Mouse (Mus musculus) MEL (cell line): ENCODE data around the gene Casz1. TPM values are rescaled to one million over a fixed set of nuclear protein-coding genes. Genes with fewer than 3 reads are reported as not detected.

Experiments
- DNase-seq: peaks from one replicate; pipeline ENCODE4 v3.0.0; 2011; ENCODE audit warnings: low read depth, low spot score
- H3K27ac ChIP-seq: 2 replicates; pipeline ENCODE4 v1.5.1; 2012; ENCODE audit warnings: low read depth, mild to moderate bottlenecking, control low read depth, low read length, moderate library complexity; ENCODE audit not compliant: control insufficient read depth
- H3K27me3 ChIP-seq, 2 experiments: fragments of 150-350 bp in 1 of 2; sonication (generic) in 1 of 2; 2 replicates each; pipeline ENCODE4 v1.6.1; 2012; ENCODE audit warnings: low read length in 2 of 2, mild to moderate bottlenecking in 2 of 2, improper control_type of control experiment in 1 of 2, moderate library complexity in 1 of 2; ENCODE audit not compliant: insufficient read depth in 2 of 2, control insufficient read depth in 1 of 2
- H3K36me3 ChIP-seq, 2 experiments: 2 replicates each; pipeline ENCODE4 v1.6.1; 2012 to 2014; ENCODE audit warnings: low read length in 2 of 2, improper control_type of control experiment in 1 of 2, inconsistent platforms in 1 of 2, mild to moderate bottlenecking in 1 of 2; ENCODE audit not compliant: insufficient read depth in 2 of 2, control insufficient read depth in 1 of 2
- H3K4me1 ChIP-seq, 2 experiments: fragments of 150-350 bp in 1 of 2; sonication (generic) in 1 of 2; 2 replicates each; pipeline ENCODE4 v1.6.1; 2012; ENCODE audit warnings: low read length in 2 of 2, improper control_type of control experiment in 1 of 2, mild to moderate bottlenecking in 1 of 2; ENCODE audit not compliant: insufficient read depth in 2 of 2, control insufficient read depth in 1 of 2
- H3K4me3 ChIP-seq, 2 experiments: fragments of 150-350 bp in 1 of 2; sonication (generic) in 1 of 2; 2 replicates each; pipeline ENCODE4 v1.5.1; 2012; ENCODE audit warnings: low read depth in 2 of 2, low read length in 2 of 2, mild to moderate bottlenecking in 2 of 2, moderate library complexity in 2 of 2, control low read depth in 1 of 2, improper control_type of control experiment in 1 of 2; ENCODE audit not compliant: control insufficient read depth in 1 of 2, insufficient read depth in 1 of 2
- H3K79me2 ChIP-seq: 2 replicates; pipeline ENCODE4 v1.6.1; 2012; ENCODE audit warnings: mild to moderate bottlenecking, low read length, moderate library complexity; ENCODE audit not compliant: control insufficient read depth, poor library complexity, insufficient read depth
- H3K9ac ChIP-seq: 2 replicates; pipeline ENCODE4 v1.6.1; 2012; ENCODE audit warnings: low read depth, mild to moderate bottlenecking, control low read depth, low read length, moderate library complexity; ENCODE audit not compliant: control insufficient read depth, poor library complexity, severe bottlenecking
- H3K9me3 ChIP-seq: fragments of 150-350 bp; sonication (generic); replicated peaks from 2 replicates; pipeline ENCODE4 v1.6.1; 2012; ENCODE audit warnings: mild to moderate bottlenecking, low read length, improper control_type of control experiment, moderate library complexity; ENCODE audit not compliant: insufficient read depth
- BHLHE40 ChIP-seq: IDR thresholded peaks from 2 replicates; pipeline ENCODE4 v1.6.1; 2012; ENCODE audit warnings: low read depth, mild to moderate bottlenecking, inconsistent platforms, low read length, improper control_type of control experiment, borderline replicate concordance
- CHD1 ChIP-seq: IDR thresholded peaks from 2 replicates; pipeline ENCODE4 v1.6.1; 2012; ENCODE audit warnings: low read depth, mild to moderate bottlenecking, inconsistent platforms, low read length, improper control_type of control experiment
- CHD2 ChIP-seq: IDR thresholded peaks from 2 replicates; pipeline ENCODE4 v1.6.1; 2011; ENCODE audit warnings: low read length, improper control_type of control experiment
- GATA1 ChIP-seq: IDR thresholded peaks from 2 replicates; pipeline ENCODE4 v1.6.1; 2011; ENCODE audit warnings: low read depth, low read length, improper control_type of control experiment
- JUND ChIP-seq: IDR thresholded peaks from 2 replicates; pipeline ENCODE4 v1.6.1; 2011; ENCODE audit warnings: low read depth, mild to moderate bottlenecking, improper control_type of control experiment, low read length
- KAT2A ChIP-seq: conservative IDR thresholded peaks from 2 replicates; pipeline ENCODE4 v1.6.1; 2012; ENCODE audit warnings: low read depth, low read length, improper control_type of control experiment, inconsistent platforms
- MAFK ChIP-seq: IDR thresholded peaks from 2 replicates; pipeline ENCODE4 v1.6.1; 2011; ENCODE audit warnings: low read depth, mild to moderate bottlenecking, low read length, improper control_type of control experiment, borderline replicate concordance
- MEF2A ChIP-seq: IDR thresholded peaks from 2 replicates; pipeline ENCODE4 v1.6.1; 2014; ENCODE audit warnings: low read depth, mild to moderate bottlenecking, inconsistent platforms, low read length, improper control_type of control experiment; ENCODE audit not compliant: poor library complexity, insufficient replicate concordance, severe bottlenecking; ENCODE audit errors: extremely low read depth
- MYB ChIP-seq: IDR thresholded peaks from 2 replicates; pipeline ENCODE4 v1.6.1; 2011; ENCODE audit warnings: mild to moderate bottlenecking, low read depth, low read length, improper control_type of control experiment
- RCOR1 ChIP-seq: IDR thresholded peaks from 2 replicates; pipeline ENCODE4 v1.6.1; 2012; ENCODE audit warnings: low read depth, mild to moderate bottlenecking, inconsistent platforms, low read length, improper control_type of control experiment
- SIN3A ChIP-seq: IDR thresholded peaks from 2 replicates; pipeline ENCODE4 v1.6.1; 2012; ENCODE audit warnings: low read length, improper control_type of control experiment, inconsistent platforms
- SMC3 ChIP-seq: IDR thresholded peaks from 2 replicates; pipeline ENCODE4 v1.6.1; 2011; ENCODE audit warnings: low read depth, low read length, improper control_type of control experiment
- USF1 ChIP-seq: IDR thresholded peaks from 2 replicates; pipeline ENCODE4 v1.6.1; 2014; ENCODE audit warnings: low read depth, mild to moderate bottlenecking, inconsistent platforms, low read length, improper control_type of control experiment, moderate library complexity
- USF2 ChIP-seq, 2 experiments: IDR thresholded peaks; 2 replicates each; pipeline ENCODE4 v1.6.1; 2011 to 2012; ENCODE audit warnings: improper control_type of control experiment in 2 of 2, low read length in 2 of 2, borderline replicate concordance in 1 of 2, inconsistent platforms in 1 of 2, low read depth in 1 of 2, mild to moderate bottlenecking in 1 of 2; ENCODE audit not compliant: insufficient read depth in 1 of 2
- ZC3H11A ChIP-seq: IDR thresholded peaks from 2 replicates; pipeline ENCODE4 v1.6.1; 2012; ENCODE audit warnings: low read depth, mild to moderate bottlenecking, inconsistent platforms, low read length, improper control_type of control experiment
- polyA plus RNA-seq, 2 experiments: library from polyadenylated mRNA; stranded (reverse) in 1 of 2; unstranded in 1 of 2; fragments of >175 nt in 1 of 2; fragments of >200 nt in 1 of 2; gene quantifications; 2 replicates each; pipeline versions ENCODE4 v1.2.1 to v1.2.4; 2012; ENCODE audit warnings: low replicate concordance in 2 of 2, low read depth in 1 of 2; ENCODE audit not compliant: insufficient read length in 2 of 2, insufficient read depth in 1 of 2, missing spikeins in 1 of 2
- total RNA-seq: library from RNA; depleted of rRNA; stranded (reverse); fragments of 300-350 nt; gene quantifications from 2 replicates; pipeline ENCODE4 v1.2.3, GENCODE M21; 2012

Gene Casz1
- total and polyA plus RNA-seq, 3 experiments = 1.3 to 3.2 TPM; not detected in 1

DNA sequence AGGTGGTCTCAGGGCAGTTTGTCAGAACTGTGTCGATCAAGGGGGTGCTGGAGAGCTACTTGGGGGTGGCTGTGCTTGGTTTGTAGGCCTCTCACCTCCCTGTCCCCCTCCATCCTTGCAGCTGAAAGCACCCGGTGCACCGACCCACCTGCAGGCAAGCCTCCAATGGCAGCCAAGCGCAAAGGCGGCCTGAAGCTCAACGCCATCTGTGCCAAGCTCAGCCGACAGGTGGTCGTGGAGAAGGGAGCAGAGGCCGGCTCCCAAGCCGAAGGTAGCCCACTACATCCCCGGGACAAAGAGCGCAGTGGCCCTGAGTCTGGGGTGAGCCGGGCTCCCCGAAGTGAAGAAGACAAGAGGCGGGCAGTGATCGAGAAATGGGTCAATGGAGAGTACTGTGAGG, 124.6 kb downstream of the Casz1 start:
- Histone ChIP-seq H3K79me2 (no peaks in the 10 kb centered on the region), H3K36me3 (no peaks in the 10 kb centered on the region), H3K9me3 (no peaks in the 10 kb centered on the region), H3K9ac (no peak overlapping the region), H3K4me3 (no peak overlapping the region), H3K27ac (no peak overlapping the region), H3K4me1 (no peaks in the 10 kb centered on the region)
- DNase-seq = no peak
- TF ChIP-seq ZC3H11A (no peak), MYB (no peak), BHLHE40 (no peak), RCOR1 (no peak)
- TF ChIP-seq, all 39 proteins: peak for 0
- H3K27me3 ChIP-seq = no peaks in the 10 kb centered on the region

- Histone ChIP-seq H3K9me3 (no peaks in the 10 kb centered on the region), H3K79me2 (no peaks in the 10 kb centered on the region), H3K36me3 (no peaks in the 10 kb centered on the region), H3K4me1 (no peaks in the 10 kb centered on the region), H3K27ac (no peak overlapping the region), H3K4me3 (no peak overlapping the region), H3K27me3 (no peaks in the 10 kb centered on the region), H3K9ac (no peak overlapping the region)
- no peak for DNase-seq
- no peak for TF ChIP-seq USF2 (IDR thresholded peaks at IDR 0.05; ENCODE audit: borderline replicate concordance in 1 of 2, insufficient read depth in 1 of 2, low read depth in 1 of 2, low read length in 2 of 2)
These were observed 126.5 kb downstream of the Casz1 start for GRCm38 (mm10) chr4:148930721-148931229.

GRCm38 (mm10) chr4:148933109-148933508, 128.9 kb downstream of the Casz1 start:
- Histone ChIP-seq H3K4me3 (no peak overlapping the region), H3K79me2 (no peaks in the 10 kb centered on the region), H3K27ac (no peak overlapping the region), H3K27me3 (no peaks in the 10 kb centered on the region), H3K9me3 (no peaks in the 10 kb centered on the region), H3K4me1 (no peaks in the 10 kb centered on the region), H3K36me3 (no peaks in the 10 kb centered on the region), H3K9ac (no peak overlapping the region)
- TF ChIP-seq GATA1 (no peak), KAT2A (no peak), SIN3A (no peak)
- DNase-seq = no peak

DNA sequence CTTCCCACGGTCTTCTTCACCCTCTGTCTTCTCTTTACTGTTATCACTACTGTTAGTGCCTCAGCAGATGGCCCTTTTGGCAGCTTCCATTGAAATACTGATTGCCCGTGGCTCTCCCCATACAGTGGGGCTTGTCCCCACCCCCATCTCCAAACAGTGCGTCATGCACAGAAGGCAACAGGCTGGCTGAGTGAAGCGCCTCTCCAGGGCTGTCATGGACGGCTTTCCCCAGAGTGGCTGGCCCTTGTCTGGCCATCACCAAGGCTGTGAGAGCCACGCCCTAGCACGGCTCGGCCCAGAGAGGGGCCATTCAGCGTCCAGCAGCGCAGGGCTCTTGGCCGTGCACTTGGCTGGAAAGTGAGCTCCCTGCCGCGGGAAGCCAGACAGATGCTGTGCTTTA, 131.0 kb downstream of the Casz1 start:
- no peak overlapping the region for H3K9ac ChIP-seq
- no peaks in the 10 kb centered on the region for H3K79me2 ChIP-seq
- no peaks in the 10 kb centered on the region for H3K27me3 ChIP-seq
- H3K4me3 ChIP-seq = no peak overlapping the region
- H3K9me3 ChIP-seq = no peaks in the 10 kb centered on the region
- H3K4me1 ChIP-seq = no peaks in the 10 kb centered on the region
- no peak overlapping the region for H3K27ac ChIP-seq
- DNase-seq = no peak
- H3K36me3 ChIP-seq = no peaks in the 10 kb centered on the region
- TF ChIP-seq ZC3H11A = no peak
- TF ChIP-seq USF1 = no peak
- no peak for TF ChIP-seq MAFK
- no peak for TF ChIP-seq CHD2
- no peak for TF ChIP-seq SMC3
- no peak for TF ChIP-seq MEF2A
- TF ChIP-seq JUND = no peak
- TF ChIP-seq CHD1 = no peak
- TF ChIP-seq USF2 (IDR thresholded peaks at IDR 0.05; ENCODE audit: borderline replicate concordance in 1 of 2, insufficient read depth in 1 of 2, low read depth in 1 of 2, low read length in 2 of 2) = no peak
